Mouse (Mus musculus): Measurements from ENCODE around the gene Parvg.

DNA sequence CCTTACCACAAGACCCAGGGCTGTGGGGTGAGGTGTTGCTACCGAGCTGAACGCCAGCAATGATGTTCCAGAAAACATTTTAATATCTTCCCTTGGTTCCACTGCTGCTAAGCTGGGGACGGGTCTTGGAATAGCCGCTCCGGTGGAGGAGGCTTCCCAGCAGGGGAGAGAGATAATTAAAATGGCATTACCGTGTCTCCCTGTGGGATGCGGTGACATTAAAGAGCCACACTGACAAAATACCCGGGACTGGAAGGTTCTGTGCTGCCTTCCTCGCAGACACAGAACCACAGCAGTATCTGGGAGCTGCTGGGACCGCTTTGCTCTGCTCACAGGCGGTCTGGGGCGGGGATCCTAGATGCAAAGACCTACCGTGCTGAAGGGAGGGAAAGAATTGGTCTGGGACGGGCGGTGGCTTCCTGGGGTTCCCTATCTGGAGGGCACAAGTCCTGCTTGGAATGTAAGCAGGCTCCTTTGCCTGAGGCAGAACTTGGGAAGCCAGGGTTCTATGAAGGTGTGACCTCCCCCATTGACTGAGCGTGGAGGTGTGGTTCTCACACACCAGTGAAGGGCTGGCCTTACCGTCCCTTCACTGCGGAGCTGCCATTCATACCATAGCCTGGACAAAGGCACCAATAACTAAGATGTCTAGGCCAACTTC is 9.3 kb upstream of the Parvg start:
- TF ChIP-seq CTCF (IDR thresholded peaks at IDR 0.05; ENCODE audit: insufficient read depth, low read length): no peak
- no peak for TF ChIP-seq POLR2A (IDR thresholded peaks at IDR 0.05; ENCODE audit: borderline replicate concordance, extremely low read depth, low read depth, low read length)

Measured in lung, adult 2 months (tissue).